Mouse (Mus musculus) lung, adult 2 months (tissue): ENCODE data around the gene Ccr9.

Source experiments
- CTCF ChIP-seq: fragments of 200-500 bp; IDR thresholded peaks from 2 replicates; pipeline ENCODE4 v1.5.1; 2011; ENCODE audit warnings: mild to moderate bottlenecking, low read length, control low read depth; ENCODE audit not compliant: insufficient read depth
- POLR2A ChIP-seq: fragments of 200-500 bp; IDR thresholded peaks from 2 replicates; pipeline ENCODE4 v1.6.1; 2011; ENCODE audit warnings: low read depth, mild to moderate bottlenecking, control low read depth, low read length, borderline replicate concordance; ENCODE audit errors: extremely low read depth

GRCm38 (mm10) chr9:123814821-123815220 lies 136.6 kb downstream of the Ccr9 start:
- TF ChIP-seq POLR2A = no peak
- TF ChIP-seq CTCF = no peak
